Mouse (Mus musculus) CH12.LX (cell line): Measurements from ENCODE around the gene Exo5. TPM values are rescaled to one million over a fixed set of nuclear protein-coding genes. Genes with fewer than 3 reads are reported as not detected.

Source experiments
- DNase-seq: peaks from one replicate; pipeline ENCODE4 v3.0.0-alpha.2; 2013; ENCODE audit errors: extremely low read depth
- H3K27ac ChIP-seq: 2 replicates; pipeline ENCODE4 v1.5.1; 2012; ENCODE audit warnings: low read depth, mild to moderate bottlenecking, control low read depth, moderate library complexity; ENCODE audit not compliant: insufficient read depth
- H3K27me3 ChIP-seq: replicated peaks from 2 replicates; pipeline ENCODE3; 2012; ENCODE audit warnings: inconsistent platforms
- H3K36me3 ChIP-seq, 2 experiments: replicated peaks in 1 of 2; 2 replicates each; pipeline versions ENCODE3 to v1.6.1; 2012; ENCODE audit warnings: inconsistent platforms in 1 of 2, low read length in 1 of 2, mild to moderate bottlenecking in 1 of 2, mixed read lengths in 1 of 2, moderate library complexity in 1 of 2; ENCODE audit not compliant: control insufficient read depth in 1 of 2, insufficient read depth in 1 of 2
- H3K4me1 ChIP-seq, 2 experiments: 2 replicates each; pipeline ENCODE4 v1.6.1; 2012; ENCODE audit warnings: inconsistent platforms in 1 of 2, moderate library complexity in 1 of 2; ENCODE audit not compliant: insufficient read depth in 2 of 2, control insufficient read depth in 1 of 2
- H3K4me2 ChIP-seq: 2 replicates; pipeline ENCODE4 v1.6.1; 2012; ENCODE audit warnings: low read depth, mild to moderate bottlenecking, control low read depth; ENCODE audit not compliant: poor library complexity, insufficient read depth, severe bottlenecking
- H3K4me3 ChIP-seq, 3 experiments: fragments of 150-350 bp in 1 of 3; sonication (generic) in 1 of 3; replicated peaks in 1 of 3; 2 replicates each; pipeline versions ENCODE3 to v1.5.1; 2011 to 2012; ENCODE audit warnings: low read depth in 2 of 3, low read length in 2 of 3, mild to moderate bottlenecking in 2 of 3, moderate library complexity in 2 of 3, control low read depth in 1 of 3, improper control_type of control experiment in 1 of 3, inconsistent platforms in 1 of 3, mixed read lengths in 1 of 3; ENCODE audit not compliant: poor library complexity in 1 of 3
- H3K79me2 ChIP-seq: replicated peaks from 2 replicates; pipeline ENCODE4 v1.6.1; 2012; ENCODE audit warnings: mild to moderate bottlenecking, moderate library complexity; ENCODE audit not compliant: control insufficient read depth, poor library complexity, insufficient read depth, severe bottlenecking; ENCODE audit errors: extremely low read depth
- H3K9ac ChIP-seq: 2 replicates; pipeline ENCODE4 v1.6.1; 2012; ENCODE audit warnings: low read depth, mild to moderate bottlenecking, control low read depth, moderate library complexity; ENCODE audit not compliant: insufficient read depth
- H3K9me3 ChIP-seq: replicated peaks from 2 replicates; pipeline ENCODE3; 2012; ENCODE audit warnings: low read length, inconsistent platforms, mixed read lengths
- CHD1 ChIP-seq: IDR thresholded peaks from 2 replicates; pipeline ENCODE4 v1.6.1; 2012; ENCODE audit warnings: low read depth, low read length, improper control_type of control experiment, inconsistent platforms
- CTCF ChIP-seq, 2 experiments: IDR thresholded peaks in 1 of 2; conservative IDR thresholded peaks in 1 of 2; 2 replicates each; pipeline ENCODE4 v1.5.1; 2011 to 2012; ENCODE audit warnings: low read depth in 2 of 2, low read length in 2 of 2, improper control_type of control experiment in 1 of 2, inconsistent platforms in 1 of 2, mild to moderate bottlenecking in 1 of 2, moderate library complexity in 1 of 2
- E2F4 ChIP-seq: IDR thresholded peaks from 2 replicates; pipeline ENCODE4 v1.6.1; 2011; ENCODE audit warnings: low read depth, low read length, improper control_type of control experiment; ENCODE audit not compliant: insufficient replicate concordance
- EP300 ChIP-seq: IDR thresholded peaks from 2 replicates; pipeline ENCODE4 v1.6.1; 2011; ENCODE audit warnings: low read length, improper control_type of control experiment
- HCFC1 ChIP-seq: IDR thresholded peaks from 2 replicates; pipeline ENCODE4 v1.6.1; 2012; ENCODE audit warnings: low read depth, mild to moderate bottlenecking, inconsistent platforms, low read length, improper control_type of control experiment
- IRF4 ChIP-seq: IDR thresholded peaks from 2 replicates; pipeline ENCODE4 v1.6.1; 2014; ENCODE audit warnings: low read depth, mild to moderate bottlenecking, inconsistent platforms, low read length, improper control_type of control experiment
- JUN ChIP-seq: IDR thresholded peaks from 2 replicates; pipeline ENCODE4 v1.6.1; 2011; ENCODE audit warnings: low read depth, mild to moderate bottlenecking, low read length, improper control_type of control experiment, moderate library complexity; ENCODE audit not compliant: insufficient read depth
- JUND ChIP-seq: conservative IDR thresholded peaks from 2 replicates; pipeline ENCODE4 v1.6.1; 2011; ENCODE audit warnings: low read depth, low read length, improper control_type of control experiment
- KAT2A ChIP-seq: IDR thresholded peaks from 2 replicates; pipeline ENCODE4 v1.6.1; 2012; ENCODE audit warnings: low read length, improper control_type of control experiment, inconsistent platforms; ENCODE audit not compliant: insufficient replicate concordance
- MAZ ChIP-seq: IDR thresholded peaks from 2 replicates; pipeline ENCODE4 v1.6.1; 2012; ENCODE audit warnings: low read depth, mild to moderate bottlenecking, inconsistent platforms, low read length, improper control_type of control experiment, moderate library complexity
- MYC ChIP-seq: IDR thresholded peaks from 2 replicates; pipeline ENCODE4 v1.6.1; 2011; ENCODE audit warnings: low read depth, mild to moderate bottlenecking, improper control_type of control experiment, low read length
- NELFE ChIP-seq: IDR thresholded peaks from 2 replicates; pipeline ENCODE4 v1.6.1; 2011; ENCODE audit warnings: low read depth, low read length, improper control_type of control experiment
- NRF1 ChIP-seq: IDR thresholded peaks from 2 replicates; pipeline ENCODE4 v1.6.1; 2014; ENCODE audit warnings: low read depth, mild to moderate bottlenecking, inconsistent platforms, low read length, improper control_type of control experiment, moderate library complexity
- POLR2A ChIP-seq: IDR thresholded peaks from 2 replicates; pipeline ENCODE4 v1.6.1; 2011; ENCODE audit warnings: low read depth, mild to moderate bottlenecking, improper control_type of control experiment, low read length
- SIN3A ChIP-seq: IDR thresholded peaks from 2 replicates; pipeline ENCODE4 v1.6.1; 2012; ENCODE audit warnings: low read length, improper control_type of control experiment, inconsistent platforms
- TCF12 ChIP-seq: IDR thresholded peaks from 2 replicates; pipeline ENCODE4 v1.6.1; 2014; ENCODE audit warnings: low read depth, mild to moderate bottlenecking, inconsistent platforms, low read length, improper control_type of control experiment
- USF1 ChIP-seq: IDR thresholded peaks from 2 replicates; pipeline ENCODE4 v1.6.1; 2014; ENCODE audit warnings: low read depth, mild to moderate bottlenecking, inconsistent platforms, low read length, improper control_type of control experiment
- ZKSCAN1 ChIP-seq: IDR thresholded peaks from 2 replicates; pipeline ENCODE4 v1.6.1; 2012; ENCODE audit warnings: low read depth, inconsistent platforms, low read length, improper control_type of control experiment, borderline replicate concordance
- dilution Hi-C: fragments of 300-500 bp; cut with MboI; formaldehyde crosslinking; loops from 2 replicates; pipeline ENCODE4 v1.14.3; 2020; ENCODE audit warnings: low sequenced_read_pairs; ENCODE audit not compliant: extremely low pct_unique_long_range_greater_than_20kb, extremely low pct_ligation_motif_present
- in situ Hi-C: fragments of 300-500 bp; cut with MboI; formaldehyde crosslinking; loops from 3 replicates; pipeline ENCODE4 v1.14.3; 2019; ENCODE audit warnings: low sequenced_read_pairs, low pct_ligation_motif_present, low pct_unique_long_range_greater_than_20kb, mixed read lengths
- polyA plus RNA-seq: library from polyadenylated mRNA; unstranded; fragments of >175 nt; gene quantifications from 2 replicates; pipeline ENCODE4 v1.2.1, GENCODE M21; 2012; ENCODE audit warnings: low read depth; ENCODE audit not compliant: insufficient read length
- total RNA-seq, 2 experiments: library from RNA; depleted of rRNA; stranded (reverse); fragments of 300-350 nt in 1 of 2; fragments of >200 nt in 1 of 2; gene quantifications; 2 replicates each; pipeline ENCODE4 v1.2.3; 2012 to 2014

The Exo5 gene
- total and polyA plus RNA-seq, 3 experiments: 13.4 to 25.3 (median 23.0) TPM

- no peak for DNase-seq
- no peak overlapping the region; the same call in 1 of the 2 replicates for H3K27ac ChIP-seq
- H3K4me3 ChIP-seq: no peak overlapping the region
- no peaks in the 10 kb centered on the region for H3K27me3 ChIP-seq
- in situ Hi-C loops: no loop called here
- H3K79me2 ChIP-seq: peaks cover 6% of the 10 kb centered on the region
- peaks cover 4 to 24% of the 10 kb centered on the region in 2 experiments; a peak in 3 of 4 replicates for H3K4me1 ChIP-seq
- no peak overlapping the region for H3K9ac ChIP-seq
- no peak overlapping the region for H3K4me2 ChIP-seq
- TF ChIP-seq NELFE: no peak
- TF ChIP-seq KAT2A: no peak
- no peak for TF ChIP-seq CHD1
- TF ChIP-seq TCF12: no peak
- no peak for TF ChIP-seq POLR2A
- TF ChIP-seq MYC: no peak
- no peak for TF ChIP-seq IRF4
- TF ChIP-seq USF1: no peak
- TF ChIP-seq JUN: no peak
- H3K9me3 ChIP-seq: no peaks in the 10 kb centered on the region
- peaks cover 14 to 27% of the 10 kb centered on the region in 2 experiments for H3K36me3 ChIP-seq
- dilution Hi-C loops: no loop called here
These were observed 3.4 kb downstream of the Exo5 start for GRCm38 (mm10) chr4:120921461-120921860.

DNA sequence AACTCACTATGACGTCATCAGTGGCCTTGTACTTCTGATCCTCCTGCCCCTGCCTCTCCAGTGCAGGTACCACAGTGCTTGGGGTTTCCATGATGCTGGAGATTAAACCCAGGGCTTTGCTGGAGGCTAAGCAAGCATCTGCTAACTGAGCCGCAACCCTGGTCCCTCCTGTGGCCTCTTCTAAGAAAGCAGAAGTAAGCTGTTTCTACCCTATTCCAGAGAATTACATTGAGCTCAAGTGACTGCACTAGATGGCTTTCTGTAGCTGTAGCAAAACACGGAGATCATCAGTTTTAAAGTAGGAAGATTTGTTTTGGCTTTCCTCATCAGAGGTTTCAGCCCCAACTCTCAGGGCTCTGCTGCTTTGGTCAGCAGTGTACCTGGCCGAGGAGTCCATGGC lies 10.3 kb downstream of the Exo5 start:
- TF ChIP-seq E2F4: no peak
- TF ChIP-seq ZKSCAN1: no peak
- no peak for TF ChIP-seq NRF1
- in situ Hi-C loops: loop anchor here (10.0 kb wide), 1 partner anchor 120 kb away; the partner anchor contains the start of gene Col9a2
- H3K27ac ChIP-seq: no peak overlapping the region
- H3K9me3 ChIP-seq: no peaks in the 10 kb centered on the region
- peak; percentile 79 for DNase-seq
- peaks cover 19 to 37% of the 10 kb centered on the region in 2 experiments for H3K4me1 ChIP-seq
- peaks cover 0 to 2% of the 10 kb centered on the region in 2 experiments for H3K36me3 ChIP-seq
- H3K4me2 ChIP-seq: peak overlapping the region; percentile 34; the same call in 1 of the 2 replicates
- peaks cover 1% of the 10 kb centered on the region for H3K27me3 ChIP-seq
- H3K4me3 ChIP-seq: no peak overlapping the region
- H3K9ac ChIP-seq: 0 out of 2 replicates have a peak overlapping the region, but pooled peaks have one; percentile 7
- dilution Hi-C loops: no loop called here
- no peaks in the 10 kb centered on the region for H3K79me2 ChIP-seq

- Histone ChIP-seq H3K27ac (no peak overlapping the region), H3K27me3 (peaks cover 1% of the 10 kb centered on the region), H3K79me2 (no peaks in the 10 kb centered on the region), H3K36me3 (no peaks in the 10 kb centered on the region), H3K4me2 (0 out of 2 replicates have a peak overlapping the region, but pooled peaks have one; percentile 22), H3K9me3 (no peaks in the 10 kb centered on the region), H3K4me1 (peaks cover 20 to 40% of the 10 kb centered on the region in 2 experiments), H3K9ac (no peak overlapping the region), H3K4me3 (no peak overlapping the region)
- dilution Hi-C loops (no loop called here), in situ Hi-C loops (loop anchor here (10.0 kb wide), 1 partner anchor 121 kb away; the partner anchor contains the start of gene Col9a2)
- TF ChIP-seq TCF12: 0 out of 2 replicates have a peak, but pooled peaks have one; percentile 37
- TF ChIP-seq SIN3A: 0 out of 2 replicates have a peak, but pooled peaks have one; percentile 33
- TF ChIP-seq CTCF (conservative IDR thresholded peaks at IDR 0.05 in 1 of 2, IDR thresholded peaks at IDR 0.05 in 1 of 2; ENCODE audit: low read depth in 2 of 2, low read length in 2 of 2): no peak
- 0 out of 2 replicates have a peak, but pooled peaks have one; percentile 8 for TF ChIP-seq HCFC1
- TF ChIP-seq JUND: 0 out of 2 replicates have a peak, but pooled peaks have one; percentile 6
- TF ChIP-seq NELFE: 0 out of 2 replicates have a peak, but pooled peaks have one; percentile 16
- TF ChIP-seq IRF4: peak; percentile 77
- peak; percentile 65 for TF ChIP-seq EP300
- no peak for TF ChIP-seq MAZ
- TF ChIP-seq ZKSCAN1: 0 out of 2 replicates have a peak, but pooled peaks have one; percentile 14
- DNase-seq: peak; percentile 53
These were observed 11.0 kb downstream of the Exo5 start for GRCm38 (mm10) chr4:120913861-120914260.
